Mouse (Mus musculus): ENCODE results near the gene Itga9. TPM values are rescaled to one million over a fixed set of nuclear protein-coding genes. Genes with fewer than 3 reads are reported as not detected.

Itga9 gene
- polyA plus RNA-seq, 1 experiment: 6.2 TPM

DNA sequence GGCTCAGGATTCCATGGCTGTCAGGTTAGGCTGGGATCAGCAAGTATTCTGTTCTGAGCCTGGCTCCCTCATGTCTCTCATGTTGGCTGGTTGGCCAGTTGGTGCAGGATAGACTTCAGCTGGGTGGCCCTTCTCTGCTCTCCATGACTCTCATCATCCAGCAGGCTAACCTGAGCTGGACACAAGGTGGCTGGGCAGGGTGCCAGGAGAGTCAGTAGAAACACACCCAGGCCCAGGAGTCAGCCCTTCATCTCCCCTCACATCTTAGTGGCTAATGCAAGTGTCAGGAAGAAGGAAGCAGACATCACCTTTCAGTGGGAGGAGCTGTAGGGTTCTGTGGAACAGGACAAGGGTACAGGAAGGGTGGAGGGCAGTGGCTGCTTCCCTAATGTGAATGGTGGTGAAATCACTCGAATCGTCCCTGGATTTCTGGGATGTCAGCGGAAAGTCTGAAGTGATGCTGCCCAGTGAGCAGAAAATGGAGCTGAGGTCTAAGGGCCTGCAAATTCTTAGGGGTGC, 12.3 kb downstream of the Itga9 start:
- Histone ChIP-seq H3K36me3 (ENCODE audit: control insufficient read depth, insufficient read depth, low read length) (no peaks in the 10 kb centered on the region), H3K4me1 (ENCODE audit: control insufficient read depth, insufficient read depth, low read length) (no peaks in the 10 kb centered on the region), H3K27me3 (ENCODE audit: control insufficient read depth, insufficient read depth, low read length) (no peaks in the 10 kb centered on the region), H3K4me3 (ENCODE audit: control insufficient read depth, low read depth, low read length) (no peak overlapping the region), H3K27ac (ENCODE audit: control insufficient read depth, insufficient read depth, low read depth, low read length) (no peak overlapping the region)
- no peak for TF ChIP-seq CTCF (IDR thresholded peaks at IDR 0.05; ENCODE audit: control insufficient read depth, insufficient read depth, insufficient replicate concordance, low read depth, low read length)
- no peak for TF ChIP-seq POLR2A (IDR thresholded peaks at IDR 0.05; ENCODE audit: control insufficient read depth, low read depth, low read length)

DNA sequence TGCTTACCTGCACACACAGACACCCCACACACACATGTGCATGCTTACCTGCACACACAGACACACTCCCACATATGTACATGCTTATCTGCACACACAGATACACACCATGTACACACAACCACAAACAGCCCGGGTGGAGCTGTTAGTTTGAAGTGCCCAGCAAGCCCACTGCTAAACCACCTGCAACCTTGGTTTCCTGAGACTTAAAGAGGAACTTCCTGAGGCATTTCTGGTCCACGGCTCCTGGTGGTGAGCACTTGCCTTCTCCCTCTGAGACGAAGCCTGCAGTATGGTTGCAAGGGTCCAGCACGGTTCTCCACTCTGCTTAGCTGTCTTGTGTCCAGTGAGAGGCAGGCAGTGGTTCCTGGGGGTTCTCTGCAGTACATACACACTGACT, 14.3 kb downstream of the Itga9 start:
- H3K27me3 ChIP-seq (ENCODE audit: control insufficient read depth, insufficient read depth, low read length): no peaks in the 10 kb centered on the region
- H3K4me1 ChIP-seq (ENCODE audit: control insufficient read depth, insufficient read depth, low read length): no peaks in the 10 kb centered on the region
- no peak overlapping the region for H3K27ac ChIP-seq (ENCODE audit: control insufficient read depth, insufficient read depth, low read depth, low read length)
- no peak overlapping the region for H3K4me3 ChIP-seq (ENCODE audit: control insufficient read depth, low read depth, low read length)
- no peaks in the 10 kb centered on the region for H3K36me3 ChIP-seq (ENCODE audit: control insufficient read depth, insufficient read depth, low read length)
- TF ChIP-seq CTCF (IDR thresholded peaks at IDR 0.05; ENCODE audit: control insufficient read depth, insufficient read depth, insufficient replicate concordance, low read depth, low read length): no peak
- no peak for TF ChIP-seq POLR2A (IDR thresholded peaks at IDR 0.05; ENCODE audit: control insufficient read depth, low read depth, low read length)

DNA sequence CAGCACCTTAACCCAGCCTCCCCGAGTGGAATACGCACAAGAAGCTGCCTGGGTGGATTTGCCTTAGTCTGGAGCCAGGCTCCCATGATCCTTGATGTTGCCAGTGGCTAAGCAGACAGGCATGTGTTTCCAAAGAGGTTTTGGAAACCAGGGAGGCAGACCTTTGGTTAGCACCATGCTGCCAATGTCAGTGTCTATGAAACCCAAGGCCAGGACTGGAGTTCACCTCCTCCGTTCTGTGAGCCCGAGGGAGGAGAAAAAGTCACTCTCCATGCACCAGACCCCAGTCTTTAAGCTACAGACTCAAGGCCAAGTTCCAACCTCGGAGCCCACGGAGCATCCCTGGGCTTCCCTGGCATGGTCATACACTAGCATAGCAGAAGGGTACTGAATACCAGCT, 15.2 kb downstream of the Itga9 start:
- TF ChIP-seq CTCF (IDR thresholded peaks at IDR 0.05; ENCODE audit: control insufficient read depth, insufficient read depth, insufficient replicate concordance, low read depth, low read length): no peak
- TF ChIP-seq POLR2A (IDR thresholded peaks at IDR 0.05; ENCODE audit: control insufficient read depth, low read depth, low read length): no peak
- Histone ChIP-seq H3K4me1 (ENCODE audit: control insufficient read depth, insufficient read depth, low read length) (no peaks in the 10 kb centered on the region), H3K4me3 (ENCODE audit: control insufficient read depth, low read depth, low read length) (no peak overlapping the region), H3K27me3 (ENCODE audit: control insufficient read depth, insufficient read depth, low read length) (no peaks in the 10 kb centered on the region), H3K36me3 (ENCODE audit: control insufficient read depth, insufficient read depth, low read length) (no peaks in the 10 kb centered on the region), H3K27ac (ENCODE audit: control insufficient read depth, insufficient read depth, low read depth, low read length) (no peak overlapping the region)

DNA sequence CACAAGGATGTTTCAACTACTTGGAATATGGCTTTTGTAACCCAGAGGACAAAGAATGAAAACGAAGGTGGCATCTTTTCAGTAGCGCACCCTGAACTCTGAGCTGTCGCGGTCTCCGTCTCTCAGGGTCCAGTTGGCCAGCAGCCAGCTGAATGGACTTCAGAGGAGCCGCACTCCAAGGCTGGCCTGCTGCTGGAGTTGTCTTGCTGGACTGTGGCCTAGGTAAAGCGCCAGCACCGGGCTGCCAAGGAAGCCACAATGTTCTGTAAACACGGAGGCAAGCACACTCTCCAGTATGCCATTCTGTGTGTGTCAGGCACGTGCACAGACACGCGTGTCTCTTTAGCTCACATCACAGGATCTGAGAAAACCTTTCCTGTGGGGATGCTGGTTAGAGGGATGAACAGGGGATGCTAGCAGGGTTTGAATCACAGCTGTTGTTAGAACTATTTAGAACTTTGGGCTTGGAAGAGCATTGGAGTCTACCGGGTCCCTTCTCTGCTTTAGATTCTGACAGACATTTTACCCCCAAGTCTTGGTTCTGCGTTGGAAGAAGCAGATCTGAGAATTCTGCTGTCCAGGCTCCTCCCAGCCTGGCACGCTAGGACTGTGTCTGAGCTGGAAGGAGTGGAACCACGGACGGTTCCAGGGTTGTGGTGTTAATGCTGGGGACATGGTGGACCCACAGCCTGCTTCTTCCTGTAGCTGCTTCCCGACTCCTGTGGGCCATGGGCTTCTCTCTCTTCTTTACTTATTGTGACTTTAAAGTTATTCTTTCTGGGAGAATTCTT, 16.1 kb downstream of the Itga9 start:
- TF ChIP-seq CTCF (IDR thresholded peaks at IDR 0.05; ENCODE audit: control insufficient read depth, insufficient read depth, insufficient replicate concordance, low read depth, low read length): no peak
- TF ChIP-seq POLR2A (IDR thresholded peaks at IDR 0.05; ENCODE audit: control insufficient read depth, low read depth, low read length): no peak
- H3K4me3 ChIP-seq (ENCODE audit: control insufficient read depth, low read depth, low read length): no peak overlapping the region
- no peaks in the 10 kb centered on the region for H3K36me3 ChIP-seq (ENCODE audit: control insufficient read depth, insufficient read depth, low read length)
- H3K4me1 ChIP-seq (ENCODE audit: control insufficient read depth, insufficient read depth, low read length): no peaks in the 10 kb centered on the region
- no peaks in the 10 kb centered on the region for H3K27me3 ChIP-seq (ENCODE audit: control insufficient read depth, insufficient read depth, low read length)
- no peak overlapping the region for H3K27ac ChIP-seq (ENCODE audit: control insufficient read depth, insufficient read depth, low read depth, low read length)

DNA sequence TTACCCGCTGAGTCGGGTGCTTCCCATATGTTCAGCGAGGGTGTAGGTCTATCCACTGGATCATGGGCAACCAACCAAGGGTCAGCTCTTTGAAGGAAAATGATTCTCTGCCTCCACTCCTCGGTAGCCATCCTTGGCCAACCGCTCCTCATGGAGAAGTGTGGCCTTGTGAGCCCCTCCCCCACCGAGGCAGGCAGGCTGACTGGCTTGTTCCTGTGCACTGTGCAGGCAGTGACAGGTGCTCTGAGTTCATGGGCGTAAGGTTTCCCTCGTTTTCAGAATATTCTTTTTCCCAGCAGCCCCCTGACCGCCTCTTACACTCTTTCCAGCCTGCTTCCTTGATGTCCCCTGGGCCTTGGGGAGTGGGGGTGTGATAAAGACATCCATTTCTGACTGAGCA, 17.0 kb downstream of the Itga9 start:
- TF ChIP-seq POLR2A (IDR thresholded peaks at IDR 0.05; ENCODE audit: control insufficient read depth, low read depth, low read length) (no peak), CTCF (IDR thresholded peaks at IDR 0.05; ENCODE audit: control insufficient read depth, insufficient read depth, insufficient replicate concordance, low read depth, low read length) (no peak)
- Histone ChIP-seq H3K4me3 (ENCODE audit: control insufficient read depth, low read depth, low read length) (no peak overlapping the region), H3K4me1 (ENCODE audit: control insufficient read depth, insufficient read depth, low read length) (no peaks in the 10 kb centered on the region), H3K27me3 (ENCODE audit: control insufficient read depth, insufficient read depth, low read length) (no peaks in the 10 kb centered on the region), H3K36me3 (ENCODE audit: control insufficient read depth, insufficient read depth, low read length) (no peaks in the 10 kb centered on the region), H3K27ac (ENCODE audit: control insufficient read depth, insufficient read depth, low read depth, low read length) (no peak overlapping the region)

DNA sequence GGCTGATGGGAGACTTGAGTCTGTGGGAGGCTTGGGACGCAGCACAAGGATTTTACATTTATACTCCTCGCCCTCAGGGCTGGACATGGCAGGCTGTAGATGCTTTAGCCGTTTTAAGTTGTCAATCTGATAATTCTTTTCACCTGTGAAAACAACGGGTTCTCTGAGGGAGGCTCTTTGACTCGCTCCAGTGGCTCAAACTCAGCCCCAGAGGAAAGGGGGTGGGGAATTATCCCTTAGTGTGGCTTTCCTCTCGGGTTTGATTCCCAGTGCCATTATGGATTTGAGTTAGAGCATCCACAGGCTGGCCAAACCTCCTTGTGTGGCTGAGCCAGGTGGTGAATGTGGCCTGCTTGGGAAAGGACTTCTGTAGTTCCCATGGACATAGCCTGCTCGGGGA, 17.7 kb downstream of the Itga9 start:
- Histone ChIP-seq H3K4me3 (ENCODE audit: control insufficient read depth, low read depth, low read length) (no peak overlapping the region), H3K4me1 (ENCODE audit: control insufficient read depth, insufficient read depth, low read length) (no peaks in the 10 kb centered on the region), H3K27ac (ENCODE audit: control insufficient read depth, insufficient read depth, low read depth, low read length) (no peak overlapping the region), H3K36me3 (ENCODE audit: control insufficient read depth, insufficient read depth, low read length) (no peaks in the 10 kb centered on the region), H3K27me3 (ENCODE audit: control insufficient read depth, insufficient read depth, low read length) (no peaks in the 10 kb centered on the region)
- TF ChIP-seq CTCF (IDR thresholded peaks at IDR 0.05; ENCODE audit: control insufficient read depth, insufficient read depth, insufficient replicate concordance, low read depth, low read length) (no peak), POLR2A (IDR thresholded peaks at IDR 0.05; ENCODE audit: control insufficient read depth, low read depth, low read length) (no peak)

DNA sequence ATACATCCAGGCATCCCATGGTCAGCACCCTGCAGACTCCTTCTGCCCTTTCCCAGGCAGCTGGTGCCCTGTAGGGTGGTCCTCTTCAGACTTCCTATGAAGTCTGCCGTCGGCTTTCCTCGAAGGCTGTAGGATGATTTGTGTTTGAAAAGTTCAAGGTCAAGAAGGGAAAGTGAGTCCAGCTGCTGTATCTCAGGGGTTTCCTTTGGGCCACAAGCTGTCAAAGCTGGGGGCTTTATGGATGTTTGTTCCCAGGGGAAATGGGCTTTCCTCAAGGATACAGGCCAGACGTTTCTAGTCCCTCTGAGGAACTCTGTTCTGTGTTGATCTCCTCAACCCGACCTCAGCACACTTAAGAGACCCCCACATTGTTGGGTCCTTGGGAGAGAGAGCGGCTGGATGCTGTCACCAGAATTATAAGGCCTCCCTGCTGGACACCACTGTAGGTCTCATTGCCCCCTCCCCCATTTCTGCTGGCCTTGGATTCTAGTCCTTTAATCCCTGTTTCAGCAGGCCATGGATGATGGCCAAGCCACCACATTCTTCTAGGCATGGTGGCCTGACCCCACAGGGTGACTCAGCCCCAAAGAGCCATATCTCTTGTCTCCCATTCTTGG, 23.4 kb downstream of the Itga9 start:
- H3K36me3 ChIP-seq (ENCODE audit: control insufficient read depth, insufficient read depth, low read length): no peaks in the 10 kb centered on the region
- H3K4me3 ChIP-seq (ENCODE audit: control insufficient read depth, low read depth, low read length): no peak overlapping the region
- no peak overlapping the region for H3K27ac ChIP-seq (ENCODE audit: control insufficient read depth, insufficient read depth, low read depth, low read length)
- TF ChIP-seq CTCF (IDR thresholded peaks at IDR 0.05; ENCODE audit: control insufficient read depth, insufficient read depth, insufficient replicate concordance, low read depth, low read length) (no peak), POLR2A (IDR thresholded peaks at IDR 0.05; ENCODE audit: control insufficient read depth, low read depth, low read length) (no peak)
- H3K27me3 ChIP-seq (ENCODE audit: control insufficient read depth, insufficient read depth, low read length): no peaks in the 10 kb centered on the region
- H3K4me1 ChIP-seq (ENCODE audit: control insufficient read depth, insufficient read depth, low read length): no peaks in the 10 kb centered on the region
